Mouse (Mus musculus) stomach, embryonic 14.5 days (tissue): Measurements from ENCODE around the gene Bcr. TPM values are rescaled to one million over a fixed set of nuclear protein-coding genes. Genes with fewer than 3 reads are reported as not detected.
A peak's percentile ranks its signal among the peaks of the same experiment; 100 is the strongest.

Source experiments
- ATAC-seq: fragments of 200-750 bp; cut with Nextera tagmentation; 2 replicates; pipeline ENCODE4 v1.8.0; 2017; ENCODE audit warnings: low read depth, moderate TSS enrichment; ENCODE audit not compliant: insufficient number of reproducible peaks, insufficient read depth, low FRiP score
- H3K27ac ChIP-seq: fragments of 300-500 bp; sonication (generic); 2 replicates; pipeline ENCODE4 v1.5.1; 2014; ENCODE audit warnings: mild to moderate bottlenecking, low read length, moderate library complexity, mixed read lengths
- H3K27me3 ChIP-seq: fragments of 300-500 bp; sonication (generic); 2 replicates; pipeline ENCODE4 v1.6.1; 2014; ENCODE audit warnings: low read length, control low read depth, mixed read lengths; ENCODE audit not compliant: control insufficient read depth, insufficient read depth
- H3K36me3 ChIP-seq: fragments of 300-500 bp; sonication (generic); 2 replicates; pipeline ENCODE4 v1.6.1; 2014; ENCODE audit warnings: mild to moderate bottlenecking, control low read depth, low read length, moderate library complexity, mixed read lengths; ENCODE audit not compliant: control insufficient read depth, insufficient read depth
- H3K4me1 ChIP-seq: fragments of 300-500 bp; sonication (generic); 2 replicates; pipeline ENCODE4 v1.6.1; 2014; ENCODE audit warnings: low read length, control low read depth, mixed read lengths; ENCODE audit not compliant: control insufficient read depth, insufficient read depth
- H3K4me2 ChIP-seq: fragments of 300-500 bp; sonication (generic); replicated peaks from 2 replicates; pipeline ENCODE4 v1.6.1; 2014; ENCODE audit warnings: low read depth, low read length, control low read depth
- H3K4me3 ChIP-seq: fragments of 300-500 bp; sonication (generic); 2 replicates; pipeline ENCODE4 v1.5.1; 2014; ENCODE audit warnings: low read depth, low read length, control low read depth
- H3K9ac ChIP-seq: fragments of 300-500 bp; sonication (generic); replicated peaks from 2 replicates; pipeline ENCODE4 v1.6.1; 2014; ENCODE audit warnings: low read depth, mild to moderate bottlenecking, control low read depth, low read length, moderate library complexity, mixed read lengths
- H3K9me3 ChIP-seq: fragments of 300-500 bp; sonication (generic); 2 replicates; pipeline ENCODE4 v1.6.1; 2016; ENCODE audit warnings: low read depth, low read length, control low read depth; ENCODE audit not compliant: control insufficient read depth
- WGBS: fragments of 180-500 bp; shearing (Covaris S2); extraction: QIAGEN DNeasy Blood & Tissue Kit; methylation state at CpG from one replicate; pipeline ENCODE4 v1.1.7; 2014; 5-methylcytosine and 5-hydroxymethylcytosine counted together
- polyA plus RNA-seq: library from polyadenylated mRNA; unstranded; fragments of >200 nt; fragmentation: Nextera tagmentation; extraction: Ambion mirVana; gene quantifications from 2 replicates; pipeline ENCODE4 v1.2.1, GENCODE M21; 2014

Bcr gene
- polyA plus RNA-seq: 8.6 and 11.9 TPM in 2 replicates

GRCm38 (mm10) chr10:75060217-75060842, at the start of gene Bcr:
Bcr (plus strand) TSS chr10:75060592.
- Histone ChIP-seq H3K27ac (peak within 1 kb of the TSS; percentile 28; the same call in 1 of the 2 replicates), H3K4me1 (peaks cover 22% of the 10 kb centered on the region), H3K9ac (peak within 1 kb of the TSS; percentile 74), H3K36me3 (0 out of 2 replicates have a peak, but pooled peaks cover 3% of the 10 kb centered on the region), H3K4me3 (peak within 1 kb of the TSS; percentile 67), H3K4me2 (peak within 1 kb of the TSS; percentile 93), H3K9me3 (no peaks in the 10 kb centered on the region), H3K27me3 (no peaks in the 10 kb centered on the region)
- peak; percentile 89 for ATAC-seq
- under 1% methylated on average over 69 of the region's 73 CpGs for WGBS

- Histone ChIP-seq H3K4me3 (no peak overlapping the region), H3K9me3 (no peaks in the 10 kb centered on the region), H3K27ac (no peak overlapping the region), H3K4me1 (no peaks in the 10 kb centered on the region), H3K9ac (no peak overlapping the region), H3K4me2 (no peak overlapping the region), H3K27me3 (no peaks in the 10 kb centered on the region), H3K36me3 (no peaks in the 10 kb centered on the region)
- 81% methylated on average over 15 of the region's 15 CpGs for WGBS
- ATAC-seq: no peak
These were observed 49.7 kb upstream of the Bcr start for GRCm38 (mm10) chr10:75010704-75011103.

GRCm38 (mm10) chr10:75015465-75015864, 44.9 kb upstream of the Bcr start:
- no peaks in the 10 kb centered on the region for H3K27me3 ChIP-seq
- 68% methylated on average over 14 of the region's 14 CpGs for WGBS
- no peak overlapping the region for H3K9ac ChIP-seq
- H3K4me3 ChIP-seq: no peak overlapping the region
- H3K4me2 ChIP-seq: no peak overlapping the region
- no peaks in the 10 kb centered on the region for H3K36me3 ChIP-seq
- no peaks in the 10 kb centered on the region for H3K4me1 ChIP-seq
- no peaks in the 10 kb centered on the region for H3K9me3 ChIP-seq
- no peak for ATAC-seq
- H3K27ac ChIP-seq: no peak overlapping the region

GRCm38 (mm10) chr10:75016481-75016880, 43.9 kb upstream of the Bcr start:
- 88% methylated on average over 4 of the region's 4 CpGs for WGBS
- Histone ChIP-seq H3K9ac (no peak overlapping the region), H3K4me1 (no peaks in the 10 kb centered on the region), H3K4me3 (no peak overlapping the region), H3K27ac (no peak overlapping the region), H3K9me3 (no peaks in the 10 kb centered on the region), H3K36me3 (no peaks in the 10 kb centered on the region), H3K27me3 (no peaks in the 10 kb centered on the region), H3K4me2 (no peak overlapping the region)
- no peak for ATAC-seq

GRCm38 (mm10) chr10:75020271-75020670, 40.1 kb upstream of the Bcr start:
- Histone ChIP-seq H3K9me3 (no peaks in the 10 kb centered on the region), H3K4me2 (no peak overlapping the region), H3K4me3 (no peak overlapping the region), H3K36me3 (no peaks in the 10 kb centered on the region), H3K9ac (no peak overlapping the region), H3K27ac (no peak overlapping the region), H3K4me1 (no peaks in the 10 kb centered on the region), H3K27me3 (no peaks in the 10 kb centered on the region)
- ATAC-seq: no peak
- 17% methylated on average over 2 of the region's 2 CpGs for WGBS

GRCm38 (mm10) chr10:75021138-75021537, 39.3 kb upstream of the Bcr start:
- ATAC-seq: no peak; the same call in 1 of the 2 replicates
- 15% methylated on average over 6 of the region's 6 CpGs for WGBS

GRCm38 (mm10) chr10:75026491-75026890, 33.9 kb upstream of the Bcr start:
- WGBS: 68% methylated on average over 8 of the region's 8 CpGs
- H3K36me3 ChIP-seq: no peaks in the 10 kb centered on the region
- no peak overlapping the region for H3K27ac ChIP-seq
- H3K9me3 ChIP-seq: no peaks in the 10 kb centered on the region
- no peak overlapping the region for H3K4me2 ChIP-seq
- H3K4me3 ChIP-seq: no peak overlapping the region
- no peaks in the 10 kb centered on the region for H3K4me1 ChIP-seq
- no peak overlapping the region for H3K9ac ChIP-seq
- no peaks in the 10 kb centered on the region for H3K27me3 ChIP-seq
- ATAC-seq: no peak

More at GRCm38 (mm10) chr10:75021138-75021537, 39.3 kb upstream of the Bcr start:
- Histone ChIP-seq H3K27ac (no peak overlapping the region), H3K27me3 (no peaks in the 10 kb centered on the region), H3K9ac (no peak overlapping the region), H3K4me3 (no peak overlapping the region), H3K4me2 (no peak overlapping the region), H3K36me3 (no peaks in the 10 kb centered on the region), H3K4me1 (no peaks in the 10 kb centered on the region), H3K9me3 (no peaks in the 10 kb centered on the region)

GRCm38 (mm10) chr10:75028743-75029142, 31.6 kb upstream of the Bcr start:
- no peak overlapping the region for H3K27ac ChIP-seq
- no peaks in the 10 kb centered on the region for H3K27me3 ChIP-seq
- H3K36me3 ChIP-seq: no peaks in the 10 kb centered on the region
- ATAC-seq: no peak
- WGBS: 83% methylated on average over 8 of the region's 8 CpGs
- H3K4me1 ChIP-seq: 0 out of 2 replicates have a peak, but pooled peaks cover 4% of the 10 kb centered on the region
- no peak overlapping the region for H3K9ac ChIP-seq
- H3K4me2 ChIP-seq: no peak overlapping the region
- no peaks in the 10 kb centered on the region for H3K9me3 ChIP-seq
- no peak overlapping the region for H3K4me3 ChIP-seq

- Histone ChIP-seq H3K4me3 (no peak overlapping the region), H3K9ac (no peak overlapping the region)
These were observed 30.7 kb upstream of the Bcr start for GRCm38 (mm10) chr10:75029677-75030076.

More at GRCm38 (mm10) chr10:75029677-75030076, 30.7 kb upstream of the Bcr start:
- 0 out of 2 replicates have a peak, but pooled peaks cover 4% of the 10 kb centered on the region for H3K4me1 ChIP-seq
- H3K27ac ChIP-seq: no peak overlapping the region
- no peaks in the 10 kb centered on the region for H3K36me3 ChIP-seq
- ATAC-seq: no peak
- H3K27me3 ChIP-seq: no peaks in the 10 kb centered on the region
- 93% methylated on average over 3 of the region's 3 CpGs for WGBS
- no peaks in the 10 kb centered on the region for H3K9me3 ChIP-seq
- H3K4me2 ChIP-seq: no peak overlapping the region
